Mouse (Mus musculus) neutrophil, adult 83 days (primary cell): Measurements from ENCODE around the gene Plekhg6. TPM values are rescaled to one million over a fixed set of nuclear protein-coding genes. Genes with fewer than 3 reads are reported as not detected.

Experiments
- total RNA-seq, 2 experiments: library from RNA; stranded (reverse); gene quantifications; one replicate each; pipeline ENCODE4 v1.2.4; 2023

Gene Plekhg6
- total RNA-seq = not detected

GRCm38 (mm10) chr6:125380372-125381360, at the start of gene Plekhg6:
TSS of gene Plekhg6 (minus strand) at chr6:125380793.

GRCm38 (mm10) chr6:125348721-125349574, 31.6 kb downstream of the Plekhg6 start, which contains the start of gene Tnfrsf1a:
TSS of gene Tnfrsf1a (plus strand) at chr6:125349362.

GRCm38 (mm10) chr6:125320323-125320722, 60.3 kb downstream of the Plekhg6 start, which contains the start of gene Scnn1a:
TSS of gene Scnn1a (plus strand) at chr6:125320659.

GRCm38 (mm10) chr6:125313546-125314230, 66.9 kb downstream of the Plekhg6 start, which contains the start of gene Ltbr:
TSS of gene Ltbr (minus strand) at chr6:125313885.

Other genes starting within 250 kb of the Plekhg6 start
- gene Nop2, start 248.9 kb downstream of the Plekhg6 start, total RNA-seq = 10 to 100 TPM; 17.7 to 18.4 TPM
- 10 to 100 TPM; 34.7 to 35.5 TPM for gene Iffo1, start 235.6 kb downstream of the Plekhg6 start, total RNA-seq
- gene Gapdh, start 214.3 kb downstream of the Plekhg6 start, total RNA-seq = 1,000 to 10,000 TPM; 1,411 to 1,465 TPM
- 100 to 1,000 TPM; 220 to 231 TPM for gene Ncapd2, start 189.1 kb downstream of the Plekhg6 start, total RNA-seq
- 10 to 100 TPM; 54.5 to 57.4 TPM for gene Mrpl51, start 189.0 kb downstream of the Plekhg6 start, total RNA-seq
- 10 to 100 TPM; 20.0 to 23.2 TPM for gene Vamp1, start 165.2 kb downstream of the Plekhg6 start, total RNA-seq
- gene Tapbpl, start 148.9 kb downstream of the Plekhg6 start, total RNA-seq = 10 to 100 TPM; 11.2 to 13.5 TPM
- 1 to 10 TPM in 1 of 2 experiments, not detected in 1; 1.7 TPM for gene Cd27, start 143.8 kb downstream of the Plekhg6 start, total RNA-seq
- gene Tuba3a, start 94.8 kb downstream of the Plekhg6 start, total RNA-seq = not detected
- 10 to 100 TPM; 46.0 to 64.6 TPM for gene Ltbr, start 66.9 kb downstream of the Plekhg6 start, total RNA-seq
- gene Scnn1a, start 60.1 kb downstream of the Plekhg6 start, total RNA-seq = 10 to 100 TPM; 10.3 to 10.4 TPM
- gene Tnfrsf1a, start 31.4 kb downstream of the Plekhg6 start, total RNA-seq = 100 to 1,000 TPM; 235 to 287 TPM
- 100 to 1,000 TPM; 209 to 211 TPM for gene Cd9, start 114.0 kb upstream of the Plekhg6 start, total RNA-seq
- 1 to 10 TPM; 3.3 to 4.4 TPM for gene Vwf, start 166.0 kb upstream of the Plekhg6 start, total RNA-seq